Mouse (Mus musculus) adipose tissue, adult 10 weeks (tissue): ENCODE data around the gene Olfr975. TPM values are rescaled to one million over a fixed set of nuclear protein-coding genes. Genes with fewer than 3 reads are reported as not detected.

Experiments used
- polyA plus RNA-seq: library from polyadenylated mRNA; stranded (reverse); fragments of 350-450 nt; fragmentation: Illumina TruSeq; extraction: RNeasy Lipid Tissue Mini Kit (QIAGEN cat#74804); gene quantifications from one replicate; pipeline ENCODE4 v1.2.3, GENCODE M21; 2014; ENCODE audit warnings: low read depth, low replicate concordance

The Olfr975 gene
- polyA plus RNA-seq = not detected

GRCm38 (mm10) chr9:39951946-39952345 lies at the start of gene Olfr975:
Olfr975 (minus strand) TSS chr9:39952046.

GRCm38 (mm10) chr9:39991813-39992212 lies 40.0 kb upstream of the Olfr975 start, which contains the start of gene Olfr978:
Olfr978 (plus strand) TSS chr9:39992113.

GRCm38 (mm10) chr9:39961033-39961432 lies 9.2 kb upstream of the Olfr975 start, which contains the start of gene Olfr976:
Olfr976 (minus strand) TSS chr9:39961133.

DNA sequence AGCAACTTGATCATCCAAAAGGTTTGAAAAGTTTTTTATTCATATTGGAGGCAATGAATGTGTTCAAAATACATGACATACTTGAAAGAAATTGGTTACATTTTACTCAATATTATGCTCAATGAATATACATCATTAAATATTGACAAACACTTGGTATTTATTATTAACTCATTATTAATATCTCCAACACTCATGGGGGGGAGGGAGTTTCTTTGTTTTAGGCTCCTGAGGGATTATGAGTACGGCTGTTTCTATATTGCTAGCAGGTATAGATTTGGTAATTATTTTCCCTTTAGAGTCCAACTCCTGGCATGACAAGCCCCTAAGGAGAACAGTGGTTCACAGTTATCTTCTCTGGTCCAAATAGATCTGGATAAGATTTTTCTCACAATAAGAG lies 14.6 kb downstream of the Olfr975 start, which contains the start of gene Olfr974:
TSS of gene Olfr974 (plus strand) at position 301 of the 400 bp plus-strand sequence.

GRCm38 (mm10) chr9:39907036-39907435 lies 44.8 kb downstream of the Olfr975 start, which contains the start of gene Olfr229:
Olfr229 (plus strand) TSS chr9:39907336.

Other genes starting within 250 kb of the Olfr975 start
- not detected for gene Olfr149, start 244.9 kb downstream of the Olfr975 start, polyA plus RNA-seq
- gene Olfr965, start 240.7 kb downstream of the Olfr975 start, polyA plus RNA-seq = not detected
- gene Olfr150, start 221.1 kb downstream of the Olfr975 start, polyA plus RNA-seq = not detected
- gene Olfr967, start 205.8 kb downstream of the Olfr975 start, polyA plus RNA-seq = not detected
- not detected for gene Olfr968, start 168.8 kb downstream of the Olfr975 start, polyA plus RNA-seq
- gene Olfr969, start 161.1 kb downstream of the Olfr975 start, polyA plus RNA-seq = not detected
- gene Olfr970, start 143.2 kb downstream of the Olfr975 start, polyA plus RNA-seq = not detected
- not detected for gene Olfr971, start 115.2 kb downstream of the Olfr975 start, polyA plus RNA-seq
- not detected for gene Olfr972, start 85.6 kb downstream of the Olfr975 start, polyA plus RNA-seq
- not detected for gene Olfr229, start 44.7 kb downstream of the Olfr975 start, polyA plus RNA-seq
- not detected for gene Olfr974, start 14.5 kb downstream of the Olfr975 start, polyA plus RNA-seq
- not detected for gene Olfr976, start 9.1 kb upstream of the Olfr975 start, polyA plus RNA-seq
- not detected for gene Olfr978, start 40.1 kb upstream of the Olfr975 start, polyA plus RNA-seq
- gene Olfr979, start 51.4 kb upstream of the Olfr975 start, polyA plus RNA-seq = not detected
- not detected for gene Olfr980, start 57.5 kb upstream of the Olfr975 start, polyA plus RNA-seq
- not detected for gene Olfr981, start 69.4 kb upstream of the Olfr975 start, polyA plus RNA-seq
- gene Olfr982, start 121.8 kb upstream of the Olfr975 start, polyA plus RNA-seq = not detected
- not detected for gene Olfr983, start 141.5 kb upstream of the Olfr975 start, polyA plus RNA-seq
- not detected for gene Olfr984, start 162.2 kb upstream of the Olfr975 start, polyA plus RNA-seq
- not detected for gene Olfr985, start 178.1 kb upstream of the Olfr975 start, polyA plus RNA-seq
- gene Tmem225, start 196.1 kb upstream of the Olfr975 start, polyA plus RNA-seq = 1.7 TPM
- not detected for gene Olfr986, start 228.9 kb upstream of the Olfr975 start, polyA plus RNA-seq
- 2.9 TPM for gene Zfp202, start 240.3 kb upstream of the Olfr975 start, polyA plus RNA-seq